Mouse (Mus musculus): ENCODE results near the gene Smarcal1. TPM values are rescaled to one million over a fixed set of nuclear protein-coding genes. Genes with fewer than 3 reads are reported as not detected.

Gene Smarcal1
- total RNA-seq, 2 experiments from 2014 or later, result 51.9 to 54.1 TPM

DNA sequence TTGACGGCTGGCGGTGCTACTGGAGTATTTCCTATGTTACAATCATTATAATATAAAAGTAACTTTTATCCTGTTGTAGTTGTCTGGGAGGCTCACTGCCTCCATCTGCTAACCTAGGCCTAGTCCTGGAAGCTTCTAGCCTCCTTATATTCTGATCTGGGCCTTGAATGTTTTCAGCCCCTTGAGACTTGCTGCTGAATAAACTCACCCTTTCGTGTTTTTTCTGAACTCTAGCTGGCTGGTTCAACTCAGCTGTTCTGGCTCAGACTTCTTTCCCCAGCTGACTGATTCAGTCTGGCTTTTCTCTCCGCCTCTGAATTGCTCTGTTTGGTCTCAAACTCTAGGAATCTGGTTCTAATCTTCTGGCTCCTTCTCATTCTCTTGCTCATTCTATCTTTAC, 855 bp downstream of the Smarcal1 start:
- intact Hi-C loops (cut with DNase I), result loop anchor here (5.0 kb wide), 1 partner anchor 277 kb away; the partner anchor contains the start of gene Xrcc5
- no peak for DNase-seq (ENCODE audit: low spot score in 2 of 2)

GRCm38 (mm10) chr1:72585971-72586875, 3.2 kb downstream of the Smarcal1 start:
- intact Hi-C loops (cut with DNase I), result no loop called here
- DNase-seq (ENCODE audit: low spot score in 2 of 2), result no peak

- no peak for DNase-seq (ENCODE audit: low spot score in 2 of 2)
- intact Hi-C loops (cut with DNase I), result no loop called here
Measured at GRCm38 (mm10) chr1:72587532-72587931, 4.5 kb downstream of the Smarcal1 start.

DNA sequence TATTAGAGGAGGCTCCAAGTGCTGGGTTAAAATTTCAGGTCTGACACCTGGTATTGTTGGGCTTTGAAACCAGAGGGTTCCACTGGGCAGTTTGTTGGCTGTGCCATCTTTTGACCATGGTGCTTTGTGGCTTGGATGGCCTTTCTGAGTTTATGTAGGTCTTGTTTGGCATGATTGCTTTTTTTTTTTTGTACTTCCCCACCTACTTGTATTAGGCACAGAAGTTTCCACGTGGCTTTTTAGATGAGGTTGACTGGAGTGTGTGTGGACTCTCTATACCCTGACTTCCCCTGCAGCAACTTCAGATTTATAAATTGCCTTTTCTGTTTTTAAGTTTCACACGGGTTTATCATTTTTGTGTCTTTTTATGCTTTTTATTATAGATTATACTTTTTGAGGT, 5.7 kb downstream of the Smarcal1 start:
- intact Hi-C loops (cut with DNase I), result no loop called here
- no peak for DNase-seq (ENCODE audit: low spot score in 2 of 2)

- DNase-seq (ENCODE audit: low spot score in 2 of 2), result no peak
- intact Hi-C loops (cut with DNase I), result no loop called here
Measured at GRCm38 (mm10) chr1:72590636-72591035, 7.6 kb downstream of the Smarcal1 start.

GRCm38 (mm10) chr1:72592350-72592749, 9.3 kb downstream of the Smarcal1 start:
- intact Hi-C loops (cut with DNase I), result no loop called here
- DNase-seq (ENCODE audit: low spot score in 2 of 2), result no peak

- DNase-seq (ENCODE audit: low spot score in 2 of 2), result peak; percentile 74 to 87
- intact Hi-C loops (cut with DNase I), result no loop called here
Measured at GRCm38 (mm10) chr1:72593340-72593951, 10.4 kb downstream of the Smarcal1 start.

DNA sequence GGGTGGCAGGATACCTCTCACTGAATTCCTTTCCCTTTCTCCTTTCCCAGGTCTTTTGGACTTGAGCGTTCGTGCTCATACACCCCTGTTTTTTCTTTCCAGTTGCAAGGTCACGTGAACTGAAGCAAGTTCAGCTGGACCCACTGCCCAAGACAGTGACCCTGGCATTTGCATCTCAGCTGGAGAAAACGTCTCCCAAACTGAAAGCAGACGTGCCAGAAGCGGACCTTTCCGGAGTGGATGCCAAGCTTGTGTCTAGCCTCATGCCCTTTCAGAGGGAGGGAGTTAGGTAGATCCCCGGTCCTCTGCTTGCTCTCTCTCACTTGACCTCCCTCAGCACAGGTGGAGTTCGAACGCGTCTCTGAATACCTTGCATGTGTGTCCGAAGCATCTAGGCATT, 12.6 kb downstream of the Smarcal1 start:
- intact Hi-C loops (cut with DNase I), result loop anchor here (5.0 kb wide), 1 partner anchor 288 kb away; the partner anchor contains the start of gene Xrcc5
- DNase-seq (ENCODE audit: low spot score in 2 of 2), result no peak

DNA sequence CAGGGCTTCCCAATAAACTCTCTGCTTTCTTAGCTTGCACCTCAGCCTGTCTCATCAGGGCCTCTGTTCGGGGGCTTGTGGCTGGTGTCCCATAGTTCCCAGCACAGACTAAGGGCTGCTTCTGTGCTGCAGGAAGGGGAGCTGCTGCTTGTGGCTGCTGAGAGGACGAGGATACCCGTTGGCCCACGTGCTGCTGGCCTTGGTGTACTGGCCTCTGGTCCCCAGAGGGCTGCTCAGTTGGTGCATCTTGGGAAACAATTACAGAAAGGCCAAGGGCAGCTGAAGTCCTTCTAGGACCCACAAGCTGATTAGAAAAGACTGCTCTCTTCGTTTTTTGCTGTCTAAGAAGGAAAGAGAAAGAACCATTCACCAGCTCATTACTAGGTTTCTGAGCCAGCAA, 13.2 kb downstream of the Smarcal1 start:
- DNase-seq (ENCODE audit: low spot score in 2 of 2), result no peak
- intact Hi-C loops (cut with DNase I), result loop anchor here (5.0 kb wide), 1 partner anchor 289 kb away; the partner anchor contains the start of gene Xrcc5

DNA sequence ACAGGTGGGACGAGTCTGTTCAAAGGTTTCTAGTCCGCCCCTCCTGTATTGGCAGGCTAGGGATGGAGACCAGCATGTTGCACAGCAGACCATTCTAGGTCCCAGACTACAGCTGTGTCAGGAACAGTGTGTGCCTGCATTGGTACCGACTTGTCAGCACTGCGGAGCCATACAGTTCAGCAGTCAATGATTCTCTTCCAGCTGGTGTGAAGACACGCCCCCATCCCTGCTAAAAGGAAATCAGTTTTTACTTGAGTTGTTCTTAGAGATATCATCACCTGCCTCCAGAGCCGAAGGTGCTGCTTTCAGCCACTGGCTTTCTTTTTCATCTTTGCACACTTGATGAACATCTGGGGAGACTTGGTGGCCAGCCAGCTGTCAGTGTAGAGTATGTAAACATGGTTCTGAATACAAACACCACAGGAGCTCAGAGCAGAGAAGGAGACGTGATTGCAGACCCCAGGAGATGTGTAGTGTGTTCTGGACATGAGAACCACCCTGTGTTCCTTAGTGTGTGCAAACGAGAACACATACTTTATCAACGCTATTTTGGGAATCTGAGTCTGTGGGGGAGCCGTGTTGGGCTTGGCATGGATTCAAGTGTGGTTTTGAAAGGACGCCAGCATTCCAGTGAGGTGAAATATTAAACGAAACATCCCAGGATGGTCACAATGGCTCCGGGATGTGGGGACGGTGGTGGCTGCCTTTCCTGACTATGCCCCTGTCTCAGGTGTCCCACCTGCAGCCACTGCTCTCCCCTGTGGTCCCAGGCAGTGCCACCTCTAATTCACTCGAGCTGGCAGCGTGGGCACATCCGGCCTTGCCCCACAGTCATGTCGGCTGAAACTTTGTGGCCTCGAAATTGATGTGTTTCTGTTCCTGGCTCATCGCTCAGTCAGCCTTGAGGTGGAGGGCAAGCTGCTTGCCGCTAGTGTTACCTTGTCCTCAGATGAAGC, 16.4 kb downstream of the Smarcal1 start:
- DNase-seq (ENCODE audit: low spot score in 2 of 2), result no peak
- intact Hi-C loops (cut with DNase I), result loop anchor here (5.0 kb wide), 1 partner anchor 292 kb away; the partner anchor contains the start of gene Xrcc5

- intact Hi-C loops (cut with DNase I), result no loop called here
- DNase-seq (ENCODE audit: low spot score in 2 of 2), result no peak
Measured at GRCm38 (mm10) chr1:72600778-72601177, 17.7 kb downstream of the Smarcal1 start.

- intact Hi-C loops (cut with DNase I), result no loop called here
- no peak for DNase-seq (ENCODE audit: low spot score in 2 of 2)
Measured at GRCm38 (mm10) chr1:72601233-72601632, 18.2 kb downstream of the Smarcal1 start.

DNA sequence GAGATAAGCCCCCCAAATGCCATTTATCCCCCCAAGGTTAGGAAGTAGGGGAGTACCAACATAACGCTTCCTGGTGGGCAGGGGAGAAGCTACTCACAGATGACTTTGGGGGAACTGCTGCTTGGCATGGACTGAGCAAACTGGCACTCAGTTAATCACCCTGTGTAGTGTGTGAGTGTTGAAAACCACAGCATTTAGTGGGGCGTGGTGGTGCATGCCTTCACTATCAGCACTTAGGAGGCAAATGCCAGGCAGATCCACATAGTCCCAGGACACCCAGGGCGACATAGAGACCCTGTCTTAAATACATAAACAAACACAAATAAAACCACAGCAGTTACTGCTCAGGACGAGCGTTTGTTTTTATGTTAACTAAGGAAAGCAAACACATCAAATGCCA, 19.1 kb downstream of the Smarcal1 start:
- intact Hi-C loops (cut with DNase I), result no loop called here
- DNase-seq (ENCODE audit: low spot score in 2 of 2), result no peak

DNA sequence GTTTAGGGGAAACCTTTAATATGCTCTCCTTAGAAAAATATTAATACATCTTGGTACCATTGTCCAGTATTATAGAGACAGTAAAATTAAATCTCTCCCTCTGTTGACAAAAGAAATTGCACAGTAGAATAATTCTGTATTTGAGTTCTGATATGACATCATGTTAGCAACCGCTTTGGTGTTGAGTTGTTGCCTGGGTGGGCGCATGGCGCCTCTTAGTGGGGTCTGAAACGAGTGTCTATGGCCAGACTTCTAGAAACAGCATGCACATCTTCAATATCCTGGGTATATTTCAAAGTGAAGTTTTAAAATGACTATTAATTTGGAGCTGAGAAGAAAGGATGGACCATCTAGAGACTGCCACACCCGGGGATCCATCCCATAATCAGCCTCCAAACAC, 19.8 kb downstream of the Smarcal1 start:
- DNase-seq (ENCODE audit: low spot score in 2 of 2), result no peak
- intact Hi-C loops (cut with DNase I), result no loop called here

GRCm38 (mm10) chr1:72606186-72606673, 23.2 kb downstream of the Smarcal1 start:
- intact Hi-C loops (cut with DNase I), result no loop called here
- DNase-seq (ENCODE audit: low spot score in 2 of 2), result no peak

- intact Hi-C loops (cut with DNase I), result no loop called here
Measured at GRCm38 (mm10) chr1:72609129-72609528, 26.1 kb downstream of the Smarcal1 start.

DNA sequence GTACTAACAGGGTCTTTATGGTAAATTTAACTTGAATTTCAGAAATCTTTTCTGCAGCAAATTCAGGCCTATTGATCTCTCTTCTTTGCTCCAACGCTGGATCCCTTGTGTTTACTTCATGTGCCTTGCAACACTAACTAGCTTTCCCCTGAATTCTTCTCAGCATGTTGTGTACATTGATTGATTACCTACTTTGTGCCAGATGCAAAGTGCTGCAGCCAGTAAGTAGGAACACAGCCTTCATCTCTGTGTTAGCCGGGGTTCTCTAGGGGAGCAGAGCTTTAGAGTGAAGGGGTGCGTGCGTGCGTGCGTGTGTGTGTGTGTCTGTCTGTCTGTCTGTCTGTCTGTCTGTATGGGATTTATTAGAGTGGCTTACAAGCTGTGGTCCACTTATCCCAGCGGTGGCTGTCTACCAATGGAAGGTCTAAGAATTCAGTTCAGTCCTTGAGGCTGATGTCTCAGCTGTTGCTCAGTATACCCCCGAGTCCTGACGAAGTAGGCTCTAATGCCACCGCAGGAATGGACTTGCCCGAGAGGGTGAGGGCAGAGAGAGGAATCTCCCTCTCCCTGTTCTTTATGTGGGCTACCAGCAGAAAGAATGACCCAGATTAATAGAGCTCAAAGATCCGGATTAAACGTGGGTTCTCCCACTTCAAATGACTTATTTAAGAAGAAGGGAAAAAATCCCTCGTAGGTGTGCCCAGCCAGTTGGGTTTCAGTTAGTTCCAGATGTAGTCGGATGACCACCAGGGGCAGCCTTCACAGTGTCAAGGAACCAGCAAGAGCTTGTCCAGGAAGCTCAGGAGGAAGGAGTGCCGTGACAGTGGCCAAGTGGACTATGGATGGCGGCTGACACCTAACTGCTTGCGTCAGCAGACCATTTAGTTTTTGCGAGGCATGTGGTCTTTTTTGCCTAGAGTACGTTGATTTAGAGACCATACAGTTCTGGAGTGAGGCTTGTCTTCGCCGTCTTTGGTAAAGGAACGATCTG, 27.1 kb downstream of the Smarcal1 start:
- intact Hi-C loops (cut with DNase I), result loop anchor here (10.0 kb wide), 1 partner anchor 245 kb away; no protein-coding TSS in a partner anchor
- DNase-seq (ENCODE audit: low spot score in 2 of 2), result no peak

More at GRCm38 (mm10) chr1:72609129-72609528, 26.1 kb downstream of the Smarcal1 start:
- DNase-seq (ENCODE audit: low spot score in 2 of 2), result no peak

DNA sequence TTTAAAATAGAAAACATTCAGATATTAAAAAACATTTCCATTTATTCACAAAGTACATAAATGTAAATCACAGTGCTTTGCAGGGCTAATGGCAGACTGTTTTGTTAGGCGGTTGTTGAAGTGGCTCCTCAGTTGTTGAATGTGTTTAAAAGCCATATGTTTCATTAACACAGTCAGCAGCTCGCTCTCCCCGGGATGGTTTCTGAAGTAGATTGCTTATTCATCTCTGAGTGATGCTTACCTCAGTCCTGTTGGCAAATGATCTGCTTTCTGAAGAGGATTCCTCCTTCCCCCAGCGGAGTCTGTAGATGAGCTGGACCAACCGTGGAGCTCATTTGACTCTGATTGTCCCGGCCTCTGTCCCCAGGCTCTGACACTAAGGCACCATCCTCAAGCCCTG, 29.1 kb downstream of the Smarcal1 start:
- intact Hi-C loops (cut with DNase I), result loop anchor here (10.0 kb wide), 1 partner anchor 243 kb away; no protein-coding TSS in a partner anchor
- no peak for DNase-seq (ENCODE audit: low spot score in 2 of 2)
